Mouse (Mus musculus): Measurements from ENCODE around the gene Zbtb16. TPM values are rescaled to one million over a fixed set of nuclear protein-coding genes. Genes with fewer than 3 reads are reported as not detected.

The Zbtb16 gene
- polyA plus RNA-seq, 1 experiment, result not detected

GRCm38 (mm10) chr9:48757650-48758580 is 78.1 kb downstream of the Zbtb16 start:
- Histone ChIP-seq H3K4me3 (ENCODE audit: insufficient read depth, low read depth, low read length) (no peak overlapping the region), H3K27ac (ENCODE audit: insufficient read depth, low read depth, low read length) (no peak overlapping the region), H3K4me1 (ENCODE audit: control insufficient read depth, insufficient read depth, low read length) (peaks cover 24% of the 10 kb centered on the region)
- TF ChIP-seq POLR2A (IDR thresholded peaks at IDR 0.05; ENCODE audit: insufficient read depth, low read depth, low read length), result no peak
- no peak for TF ChIP-seq CTCF (IDR thresholded peaks at IDR 0.05; ENCODE audit: insufficient read depth, low read depth, low read length)
- 64% methylated on average over 13 of the region's 13 CpGs for WGBS

- TF ChIP-seq POLR2A (IDR thresholded peaks at IDR 0.05; ENCODE audit: insufficient read depth, low read depth, low read length), result no peak
- TF ChIP-seq CTCF (IDR thresholded peaks at IDR 0.05; ENCODE audit: insufficient read depth, low read depth, low read length), result no peak
- Histone ChIP-seq H3K4me3 (ENCODE audit: insufficient read depth, low read depth, low read length) (no peak overlapping the region), H3K4me1 (ENCODE audit: control insufficient read depth, insufficient read depth, low read length) (peaks cover 17% of the 10 kb centered on the region), H3K27ac (ENCODE audit: insufficient read depth, low read depth, low read length) (no peak overlapping the region)
- WGBS, result 69% methylated on average over 10 of the region's 10 CpGs
Measured at GRCm38 (mm10) chr9:48756261-48756812, 79.7 kb downstream of the Zbtb16 start.

GRCm38 (mm10) chr9:48755438-48756070 is 80.5 kb downstream of the Zbtb16 start:
- H3K4me1 ChIP-seq (ENCODE audit: control insufficient read depth, insufficient read depth, low read length), result peaks cover 15% of the 10 kb centered on the region
- 62% methylated on average over 9 of the region's 9 CpGs for WGBS
- H3K4me3 ChIP-seq (ENCODE audit: insufficient read depth, low read depth, low read length), result no peak overlapping the region
- TF ChIP-seq CTCF (IDR thresholded peaks at IDR 0.05; ENCODE audit: insufficient read depth, low read depth, low read length), result no peak
- TF ChIP-seq POLR2A (IDR thresholded peaks at IDR 0.05; ENCODE audit: insufficient read depth, low read depth, low read length), result no peak
- H3K27ac ChIP-seq (ENCODE audit: insufficient read depth, low read depth, low read length), result no peak overlapping the region

GRCm38 (mm10) chr9:48754418-48754817 is 81.6 kb downstream of the Zbtb16 start:
- Histone ChIP-seq H3K4me1 (ENCODE audit: control insufficient read depth, insufficient read depth, low read length) (peaks cover 7% of the 10 kb centered on the region), H3K27ac (ENCODE audit: insufficient read depth, low read depth, low read length) (no peak overlapping the region), H3K4me3 (ENCODE audit: insufficient read depth, low read depth, low read length) (no peak overlapping the region)
- WGBS, result 97% methylated on average over 6 of the region's 6 CpGs
- TF ChIP-seq CTCF (IDR thresholded peaks at IDR 0.05; ENCODE audit: insufficient read depth, low read depth, low read length) (no peak), POLR2A (IDR thresholded peaks at IDR 0.05; ENCODE audit: insufficient read depth, low read depth, low read length) (no peak)

GRCm38 (mm10) chr9:48753881-48754280 is 82.1 kb downstream of the Zbtb16 start:
- Histone ChIP-seq H3K27ac (ENCODE audit: insufficient read depth, low read depth, low read length) (no peak overlapping the region), H3K4me1 (ENCODE audit: control insufficient read depth, insufficient read depth, low read length) (peaks cover 7% of the 10 kb centered on the region), H3K4me3 (ENCODE audit: insufficient read depth, low read depth, low read length) (no peak overlapping the region)
- 76% methylated on average over 6 of the region's 6 CpGs for WGBS
- TF ChIP-seq CTCF (IDR thresholded peaks at IDR 0.05; ENCODE audit: insufficient read depth, low read depth, low read length) (no peak), POLR2A (IDR thresholded peaks at IDR 0.05; ENCODE audit: insufficient read depth, low read depth, low read length) (no peak)

- Histone ChIP-seq H3K27ac (ENCODE audit: insufficient read depth, low read depth, low read length) (no peak overlapping the region), H3K4me3 (ENCODE audit: insufficient read depth, low read depth, low read length) (no peak overlapping the region), H3K4me1 (ENCODE audit: control insufficient read depth, insufficient read depth, low read length) (peaks cover 4% of the 10 kb centered on the region)
- 84% methylated on average over 3 of the region's 3 CpGs for WGBS
- TF ChIP-seq POLR2A (IDR thresholded peaks at IDR 0.05; ENCODE audit: insufficient read depth, low read depth, low read length) (no peak), CTCF (IDR thresholded peaks at IDR 0.05; ENCODE audit: insufficient read depth, low read depth, low read length) (no peak)
Measured at GRCm38 (mm10) chr9:48751900-48752299, 84.1 kb downstream of the Zbtb16 start.

GRCm38 (mm10) chr9:48749666-48750065 is 86.4 kb downstream of the Zbtb16 start:
- H3K4me1 ChIP-seq (ENCODE audit: control insufficient read depth, insufficient read depth, low read length), result peaks cover 6% of the 10 kb centered on the region
- H3K4me3 ChIP-seq (ENCODE audit: insufficient read depth, low read depth, low read length), result no peak overlapping the region
- TF ChIP-seq POLR2A (IDR thresholded peaks at IDR 0.05; ENCODE audit: insufficient read depth, low read depth, low read length), result no peak
- no peak for TF ChIP-seq CTCF (IDR thresholded peaks at IDR 0.05; ENCODE audit: insufficient read depth, low read depth, low read length)
- H3K27ac ChIP-seq (ENCODE audit: insufficient read depth, low read depth, low read length), result no peak overlapping the region
- 95% methylated on average over 6 of the region's 6 CpGs for WGBS

- WGBS, result 89% methylated on average over 4 of the region's 4 CpGs
- H3K4me1 ChIP-seq (ENCODE audit: control insufficient read depth, insufficient read depth, low read length), result peaks cover 10% of the 10 kb centered on the region
- H3K27ac ChIP-seq (ENCODE audit: insufficient read depth, low read depth, low read length), result no peak overlapping the region
- H3K4me3 ChIP-seq (ENCODE audit: insufficient read depth, low read depth, low read length), result no peak overlapping the region
- TF ChIP-seq POLR2A (IDR thresholded peaks at IDR 0.05; ENCODE audit: insufficient read depth, low read depth, low read length) (no peak), CTCF (IDR thresholded peaks at IDR 0.05; ENCODE audit: insufficient read depth, low read depth, low read length) (no peak)
Measured at GRCm38 (mm10) chr9:48749168-48749567, 86.9 kb downstream of the Zbtb16 start.

GRCm38 (mm10) chr9:48748761-48749160 is 87.3 kb downstream of the Zbtb16 start:
- H3K27ac ChIP-seq (ENCODE audit: insufficient read depth, low read depth, low read length), result no peak overlapping the region
- no peak overlapping the region for H3K4me3 ChIP-seq (ENCODE audit: insufficient read depth, low read depth, low read length)
- peaks cover 8% of the 10 kb centered on the region for H3K4me1 ChIP-seq (ENCODE audit: control insufficient read depth, insufficient read depth, low read length)
- TF ChIP-seq CTCF (IDR thresholded peaks at IDR 0.05; ENCODE audit: insufficient read depth, low read depth, low read length) (no peak), POLR2A (IDR thresholded peaks at IDR 0.05; ENCODE audit: insufficient read depth, low read depth, low read length) (no peak)
- WGBS, result 97% methylated on average over 4 of the region's 4 CpGs

Data from olfactory bulb, adult 2 months (tissue).